ENCODE assay signal across 36 mouse cellular contexts in the genomic region with DNA sequence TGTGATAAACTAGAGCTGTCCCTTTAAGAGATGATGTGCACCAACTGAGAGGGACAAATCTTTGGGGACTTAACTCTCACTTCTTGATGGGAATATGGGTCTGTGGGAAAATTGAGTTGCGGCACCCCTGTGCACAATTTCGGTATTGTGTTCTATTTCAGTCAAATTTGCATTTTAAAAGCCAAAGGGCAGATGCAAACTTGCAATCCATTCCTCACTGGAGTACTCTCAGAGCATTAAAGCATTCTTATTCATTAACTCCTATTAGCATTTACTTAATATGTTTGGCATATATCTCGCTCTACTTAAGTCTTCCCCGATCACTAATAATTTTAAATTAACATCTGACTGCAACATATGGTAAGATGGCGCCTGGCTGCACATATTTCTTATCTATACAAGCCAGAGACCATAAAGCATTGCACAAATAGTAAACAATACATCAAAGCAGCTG. TPM values are rescaled to one million over a fixed set of nuclear protein-coding genes. Genes with fewer than 3 reads are reported as not detected.
DNase-seq lines count a peak whose midpoint lies in the region; ATAC-seq and TF ChIP-seq lines count a peak whose summit lies in the region.
"Had no signal": no experiment of that assay in that cellular context is flagged by ENCODE, and none has a peak within 500 bp of the region (broad histone marks: within the 10 kb centered on the region; RNA-seq: fewer than 3 reads in every experiment).

No protein-coding gene starts in this region.

- H3K9me3 ChIP-seq in midbrain, embryonic 11.5 days (ENCODE audit: control insufficient read depth, low read length) = no peaks in the 10 kb centered on the region
- H3K9me3 ChIP-seq in midbrain, postnatal 0 days (ENCODE audit: low read length) = no peaks in the 10 kb centered on the region
- no peaks in the 10 kb centered on the region for H3K9me3 ChIP-seq in forebrain, embryonic 15.5 days
- no peaks in the 10 kb centered on the region for H3K9me3 ChIP-seq in hindbrain, embryonic 16.5 days (ENCODE audit: control insufficient read depth, low read length)
- no peaks in the 10 kb centered on the region for H3K9me3 ChIP-seq in neural tube, embryonic 13.5 days
- H3K9me3 ChIP-seq: embryonic facial prominence, embryonic 13.5 days; heart, embryonic 15.5 days; intestine, embryonic 15.5 days had no signal

- no peak overlapping the region for H3K4me3 ChIP-seq in midbrain, embryonic 11.5 days (ENCODE audit: low read depth, low read length)
- H3K4me3 ChIP-seq in midbrain, postnatal 0 days (ENCODE audit: low read depth, low read length) = no peak overlapping the region
- no peak overlapping the region for H3K4me3 ChIP-seq in forebrain, embryonic 15.5 days
- no peak overlapping the region for H3K4me3 ChIP-seq in hindbrain, embryonic 16.5 days (ENCODE audit: low read length)
- H3K4me3 ChIP-seq in neural tube, embryonic 13.5 days = no peak overlapping the region
- H3K4me3 ChIP-seq: embryonic facial prominence, embryonic 13.5 days; erythroblast, embryonic 14.5 days; gastrocnemius, adult 2 months; heart, embryonic 15.5 days; intestine, embryonic 15.5 days had no signal

- H3K4me2 ChIP-seq in midbrain, embryonic 11.5 days = no peak overlapping the region
- no peak overlapping the region for H3K4me2 ChIP-seq in midbrain, postnatal 0 days (ENCODE audit: low read depth, low read length, poor library complexity, severe bottlenecking)
- H3K4me2 ChIP-seq in forebrain, embryonic 15.5 days (replicated peaks) = no peak overlapping the region
- H3K4me2 ChIP-seq in hindbrain, embryonic 16.5 days (ENCODE audit: low read length) = no peak overlapping the region
- no peak overlapping the region for H3K4me2 ChIP-seq in neural tube, embryonic 13.5 days
- H3K4me2 ChIP-seq: embryonic facial prominence, embryonic 13.5 days; heart, embryonic 15.5 days; intestine, embryonic 15.5 days had no signal

- ATAC-seq in midbrain, embryonic 11.5 days (ENCODE audit: low FRiP score) = peak; percentile 70
- no peak for ATAC-seq in midbrain, postnatal 0 days (ENCODE audit: low FRiP score)
- ATAC-seq in forebrain, embryonic 15.5 days (replicated peaks) = peak; percentile 46
- ATAC-seq in hindbrain, embryonic 16.5 days = peak; percentile 50; the same call in 1 of the 2 replicates
- ATAC-seq in neural tube, embryonic 13.5 days (ENCODE audit: low read depth) = peak; percentile 77
- ATAC-seq: intestine, embryonic 15.5 days; liver, postnatal 0 days; lung, postnatal 0 days; Patski had no signal

- H3K9ac ChIP-seq in midbrain, embryonic 11.5 days (ENCODE audit: low read length) = no peak overlapping the region
- H3K9ac ChIP-seq in midbrain, postnatal 0 days (replicated peaks; ENCODE audit: low read length, poor library complexity, severe bottlenecking) = no peak overlapping the region
- H3K9ac ChIP-seq in forebrain, embryonic 15.5 days (replicated peaks) = no peak overlapping the region
- H3K9ac ChIP-seq in hindbrain, embryonic 16.5 days (ENCODE audit: low read depth, low read length) = no peak overlapping the region
- H3K9ac ChIP-seq in neural tube, embryonic 13.5 days = no peak overlapping the region
- H3K9ac ChIP-seq: embryonic facial prominence, embryonic 13.5 days; heart, embryonic 15.5 days; intestine, embryonic 15.5 days; liver, postnatal 0 days had no signal

- no peaks in the 10 kb centered on the region; the same call in 1 of the 2 replicates for H3K4me1 ChIP-seq in midbrain, embryonic 11.5 days (ENCODE audit: control insufficient read depth, insufficient read depth, low read length)
- H3K4me1 ChIP-seq in midbrain, postnatal 0 days (ENCODE audit: insufficient read depth, low read length) = no peaks in the 10 kb centered on the region
- peaks cover 14% of the 10 kb centered on the region for H3K4me1 ChIP-seq in forebrain, embryonic 15.5 days
- H3K4me1 ChIP-seq in hindbrain, embryonic 16.5 days (ENCODE audit: control insufficient read depth, insufficient read depth, low read depth, low read length) = peaks cover 2% of the 10 kb centered on the region; the same call in 1 of the 2 replicates
- H3K4me1 ChIP-seq in neural tube, embryonic 13.5 days (replicated peaks) = peaks cover 11% of the 10 kb centered on the region; the same call in 1 of the 2 replicates
- H3K4me1 ChIP-seq: embryonic facial prominence, embryonic 13.5 days; heart, embryonic 15.5 days; intestine, embryonic 15.5 days had no signal

- no peak overlapping the region for H3K27ac ChIP-seq in midbrain, embryonic 11.5 days (ENCODE audit: low read depth, low read length)
- no peak overlapping the region for H3K27ac ChIP-seq in midbrain, postnatal 0 days (ENCODE audit: low read depth, low read length)
- H3K27ac ChIP-seq in forebrain, embryonic 15.5 days (replicated peaks) = no peak overlapping the region
- H3K27ac ChIP-seq in hindbrain, embryonic 16.5 days (ENCODE audit: low read depth, low read length) = no peak overlapping the region
- no peak overlapping the region for H3K27ac ChIP-seq in neural tube, embryonic 13.5 days (replicated peaks)
- H3K27ac ChIP-seq: embryonic facial prominence, embryonic 13.5 days; gastrocnemius, adult 2 months; heart, embryonic 15.5 days; intestine, embryonic 15.5 days; stomach, postnatal 0 days had no signal

- H3K36me3 ChIP-seq in midbrain, embryonic 11.5 days (ENCODE audit: control insufficient read depth, insufficient read depth, low read length) = no peaks in the 10 kb centered on the region
- no peaks in the 10 kb centered on the region for H3K36me3 ChIP-seq in midbrain, postnatal 0 days (ENCODE audit: insufficient read depth, low read length)
- H3K36me3 ChIP-seq in forebrain, embryonic 15.5 days = no peaks in the 10 kb centered on the region
- H3K36me3 ChIP-seq in hindbrain, embryonic 16.5 days (ENCODE audit: control insufficient read depth, insufficient read depth, low read length) = no peaks in the 10 kb centered on the region
- H3K36me3 ChIP-seq in neural tube, embryonic 13.5 days = no peaks in the 10 kb centered on the region
- H3K36me3 ChIP-seq: embryonic facial prominence, embryonic 13.5 days; G1E; heart, embryonic 15.5 days; intestine, embryonic 15.5 days had no signal

- 60% methylated on average over 5 of the region's 5 CpGs for WGBS in midbrain, embryonic 11.5 days
- 38% methylated on average over 5 of the region's 5 CpGs for WGBS in midbrain, postnatal 0 days
- WGBS in forebrain, embryonic 15.5 days = 23% methylated on average over 5 of the region's 5 CpGs
- 36% methylated on average over 5 of the region's 5 CpGs for WGBS in hindbrain, embryonic 16.5 days
- WGBS in neural tube, embryonic 13.5 days = 35% methylated on average over 5 of the region's 5 CpGs

- DNase-seq in midbrain, embryonic 11.5 days (ENCODE audit: low spot score, missing footprints) = no peak
- DNase-seq in midbrain, postnatal 0 days (ENCODE audit: low spot score) = no peak
- DNase-seq in urinary bladder, postnatal 36 days (ENCODE audit: low spot score in 2 of 2) = no peak
- no peak for DNase-seq in layer of hippocampus, adult 9-11 months
- no peak for DNase-seq in retina, embryonic 14.5 days (ENCODE audit: low spot score)
- DNase-seq: adrenal gland, adult 2 months; B cell, adult 2 months; cerebellum, adult 8-10 months; cerebellum, postnatal 36 days; embryo, embryonic 11 days; gastrocnemius, adult 2 months; heart, postnatal 4 days; kidney, adult 8-10 months; kidney, postnatal 14 days; liver, postnatal 0 days; right cerebral cortex, postnatal 14 days; thymus, adult 2 months had no signal

- no peaks in the 10 kb centered on the region for H3K27me3 ChIP-seq in midbrain, embryonic 11.5 days (ENCODE audit: control insufficient read depth, insufficient read depth, low read length)
- H3K27me3 ChIP-seq in midbrain, postnatal 0 days (ENCODE audit: insufficient read depth, low read length) = no peaks in the 10 kb centered on the region
- H3K27me3 ChIP-seq in forebrain, embryonic 15.5 days = no peaks in the 10 kb centered on the region
- H3K27me3 ChIP-seq in hindbrain, embryonic 16.5 days (replicated peaks; ENCODE audit: control insufficient read depth, insufficient read depth, low read length) = no peaks in the 10 kb centered on the region
- H3K27me3 ChIP-seq in neural tube, embryonic 13.5 days = no peaks in the 10 kb centered on the region
- H3K27me3 ChIP-seq: CH12.LX; embryonic facial prominence, embryonic 13.5 days; heart, embryonic 15.5 days; intestine, embryonic 15.5 days; Patski had no signal

- no peak for TF ChIP-seq CTCF in midbrain, postnatal 0 days (IDR thresholded peaks at IDR 0.05)

RNA-seq across cellular contexts. Expression of gene Krtap7-1, which starts 29.9 kb away (rescaled TPM):
- polyA plus RNA-seq in midbrain, embryonic 11.5 days (2014; fragmentation: Nextera tagmentation; extraction: Ambion mirVana) = 0.23 TPM in 1 of 2 replicates, not detected in the other
- total RNA-seq in midbrain, postnatal 0 days (2014; rRNA removed) = 0.71 TPM in 1 of 2 replicates, not detected in the other
- 0.29 TPM in 1 of 2 replicates, not detected in the other for polyA plus RNA-seq in midbrain, postnatal 0 days (2015; fragmentation: Nextera tagmentation; extraction: Ambion mirVana)
- polyA plus RNA-seq in forebrain, embryonic 15.5 days (2015; fragmentation: Nextera tagmentation; extraction: Ambion mirVana) = not detected in 2 replicates
- polyA plus RNA-seq in hindbrain, embryonic 16.5 days (2015; fragmentation: Nextera tagmentation; extraction: Ambion mirVana) = 0.45 TPM in 1 of 2 replicates, not detected in the other
- not detected in 2 replicates for polyA plus RNA-seq in neural tube, embryonic 13.5 days (2015; fragmentation: Nextera tagmentation; extraction: Ambion mirVana)
- total RNA-seq: adrenal gland, adult 2 months; CH12.LX; G1E; gastrocnemius, adult 2 months; gastrocnemius, postnatal 4 days; heart, postnatal 4 days; layer of hippocampus, adult 18-20 months; layer of hippocampus, postnatal 25 days; liver, adult 2 months had no signal
- polyA plus RNA-seq: adrenal gland, adult 2 months; embryonic facial prominence, embryonic 13.5 days; erythroblast, embryonic 14.5 days; G1E; heart, embryonic 15.5 days; intestine, embryonic 15.5 days; limb, embryonic 11.5 days; liver, adult 2 months; liver, postnatal 0 days; lung, postnatal 0 days; Patski; stomach, postnatal 0 days; thymus, adult 2 months had no signal

RNA-seq across cellular contexts. Expression of gene Krtap11-1, which starts 32.9 kb away (rescaled TPM):
- polyA plus RNA-seq in midbrain, embryonic 11.5 days (2014; fragmentation: Nextera tagmentation; extraction: Ambion mirVana) = not detected in 2 replicates
- total RNA-seq in midbrain, postnatal 0 days (2014; rRNA removed) = not detected in 2 replicates
- polyA plus RNA-seq in midbrain, postnatal 0 days (2015; fragmentation: Nextera tagmentation; extraction: Ambion mirVana) = not detected in 2 replicates
- polyA plus RNA-seq in forebrain, embryonic 15.5 days (2015; fragmentation: Nextera tagmentation; extraction: Ambion mirVana) = not detected in 2 replicates
- not detected in 2 replicates for polyA plus RNA-seq in hindbrain, embryonic 16.5 days (2015; fragmentation: Nextera tagmentation; extraction: Ambion mirVana)
- polyA plus RNA-seq in neural tube, embryonic 13.5 days (2015; fragmentation: Nextera tagmentation; extraction: Ambion mirVana) = not detected in 2 replicates
- total RNA-seq: adrenal gland, adult 2 months; CH12.LX; G1E; gastrocnemius, adult 2 months; gastrocnemius, postnatal 4 days; heart, postnatal 4 days; layer of hippocampus, adult 18-20 months; layer of hippocampus, postnatal 25 days; left cerebral cortex, postnatal 10 days; liver, adult 2 months had no signal
- polyA plus RNA-seq: adrenal gland, adult 2 months; embryonic facial prominence, embryonic 13.5 days; erythroblast, embryonic 14.5 days; frontal cortex, adult 2 months; G1E; heart, embryonic 15.5 days; intestine, embryonic 15.5 days; limb, embryonic 11.5 days; liver, adult 2 months; liver, postnatal 0 days; lung, postnatal 0 days; Patski; stomach, postnatal 0 days; thymus, adult 2 months had no signal

RNA-seq across cellular contexts. Expression of gene Krtap8-1, which starts 50.3 kb away (rescaled TPM):
- polyA plus RNA-seq in midbrain, embryonic 11.5 days (2014; fragmentation: Nextera tagmentation; extraction: Ambion mirVana) = not detected in 2 replicates
- total RNA-seq in midbrain, postnatal 0 days (2014; rRNA removed) = not detected in 2 replicates
- not detected in 2 replicates for polyA plus RNA-seq in midbrain, postnatal 0 days (2015; fragmentation: Nextera tagmentation; extraction: Ambion mirVana)
- not detected in 2 replicates for polyA plus RNA-seq in forebrain, embryonic 15.5 days (2015; fragmentation: Nextera tagmentation; extraction: Ambion mirVana)
- polyA plus RNA-seq in hindbrain, embryonic 16.5 days (2015; fragmentation: Nextera tagmentation; extraction: Ambion mirVana) = not detected in 2 replicates
- not detected in 2 replicates for polyA plus RNA-seq in neural tube, embryonic 13.5 days (2015; fragmentation: Nextera tagmentation; extraction: Ambion mirVana)
- total RNA-seq: adrenal gland, adult 2 months; CH12.LX; G1E; gastrocnemius, adult 2 months; gastrocnemius, postnatal 4 days; heart, postnatal 4 days; layer of hippocampus, adult 18-20 months; layer of hippocampus, postnatal 25 days; left cerebral cortex, postnatal 10 days; liver, adult 2 months had no signal
- polyA plus RNA-seq: adrenal gland, adult 2 months; embryonic facial prominence, embryonic 13.5 days; erythroblast, embryonic 14.5 days; frontal cortex, adult 2 months; heart, embryonic 15.5 days; intestine, embryonic 15.5 days; limb, embryonic 11.5 days; liver, adult 2 months; liver, postnatal 0 days; lung, postnatal 0 days; Patski; stomach, postnatal 0 days; thymus, adult 2 months had no signal
